Mouse (Mus musculus) liver, adult (tissue): ENCODE results near the gene Tnc.

Experiments
- GATA4 ChIP-seq: IDR thresholded peaks from 2 replicates; pipeline ENCODE4 v1.6.1; 2014; ENCODE audit warnings: mild to moderate bottlenecking, low read length; ENCODE audit not compliant: insufficient replicate concordance

The Tnc gene

GRCm38 (mm10) chr4:64043893-64044292 lies 2.9 kb downstream of the Tnc start:
- no peak for TF ChIP-seq GATA4

DNA sequence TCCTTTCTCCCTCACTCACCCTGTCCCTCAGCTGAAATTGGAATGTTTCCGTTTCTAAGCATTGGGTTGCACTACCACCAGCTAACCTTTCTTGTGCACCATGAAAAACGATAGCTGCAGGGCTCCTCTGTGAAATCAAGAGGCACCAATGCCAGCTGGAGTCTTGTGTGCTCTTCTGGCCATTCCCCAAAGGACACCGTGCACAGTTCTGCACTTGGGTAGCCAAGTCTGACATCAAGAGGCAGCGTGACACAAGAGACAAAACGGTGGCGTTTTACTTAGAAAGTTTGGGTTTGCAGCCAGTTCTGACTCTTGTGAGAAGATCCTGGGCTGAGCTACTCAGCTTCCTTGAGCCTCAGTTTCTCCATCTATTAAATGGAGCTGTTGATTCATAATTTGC lies 3.4 kb downstream of the Tnc start:
- no peak for TF ChIP-seq GATA4

DNA sequence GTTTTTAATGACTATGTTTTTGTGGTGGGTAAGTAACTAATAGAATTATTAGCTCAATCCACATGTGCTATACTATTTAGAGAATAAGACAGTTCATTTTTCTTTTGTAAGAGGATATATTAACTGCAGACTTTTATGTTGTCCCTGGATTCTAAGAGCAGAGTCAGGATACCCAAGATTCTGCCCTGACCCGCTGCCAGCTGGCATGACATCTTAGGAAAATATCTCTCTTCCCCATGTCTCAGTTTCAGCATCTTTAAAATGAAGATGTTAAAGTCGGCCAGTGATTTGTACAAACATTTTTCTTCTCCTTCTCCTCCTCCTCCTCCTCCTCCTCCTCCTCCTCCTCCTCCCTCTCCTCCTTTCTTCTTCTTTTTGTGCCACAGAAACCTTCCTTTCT lies 7.7 kb downstream of the Tnc start:
- TF ChIP-seq GATA4, result no peak

DNA sequence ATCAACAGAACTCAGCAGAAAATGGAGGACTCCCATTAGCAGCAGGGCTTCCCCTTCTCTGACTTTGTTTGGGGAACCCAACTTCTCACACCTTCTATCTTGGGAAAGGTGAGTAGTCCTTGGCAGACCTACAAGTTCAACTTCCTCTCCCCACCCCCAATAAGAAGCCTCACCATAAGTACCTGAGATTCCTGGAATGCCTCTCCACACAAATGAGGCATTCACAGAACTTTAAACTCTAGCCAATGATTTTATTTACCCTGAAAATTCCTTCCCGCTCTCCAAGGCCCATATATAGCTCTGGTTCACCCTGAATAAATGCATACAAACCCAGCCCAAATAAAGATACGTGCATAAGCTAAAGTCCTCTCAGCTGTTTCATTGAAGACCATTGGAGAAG lies 9.3 kb downstream of the Tnc start:
- TF ChIP-seq GATA4, result no peak

GRCm38 (mm10) chr4:64034724-64035123 lies 12.1 kb downstream of the Tnc start:
- no peak for TF ChIP-seq GATA4

- TF ChIP-seq GATA4, result no peak
Measured at GRCm38 (mm10) chr4:64033191-64033590, 13.6 kb downstream of the Tnc start.

DNA sequence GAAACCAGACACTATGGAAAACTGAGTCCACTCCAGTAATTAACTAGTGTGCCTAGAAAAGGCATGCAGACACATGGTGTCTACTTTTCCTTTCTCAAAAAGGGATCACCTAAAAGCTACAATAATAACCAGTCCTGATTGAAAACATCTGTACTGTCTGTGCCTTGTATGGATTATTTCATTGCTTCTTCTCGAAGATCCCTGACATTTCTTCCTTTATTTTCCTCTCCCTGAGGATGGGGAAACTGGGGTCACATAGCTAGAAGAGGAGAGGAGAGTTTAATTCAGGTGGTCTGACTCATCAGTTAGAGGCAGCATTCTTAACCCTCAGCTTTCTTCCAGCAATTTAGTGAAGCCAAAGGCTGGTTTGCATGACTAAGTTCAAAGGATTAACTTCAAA lies 17.3 kb downstream of the Tnc start:
- no peak for TF ChIP-seq GATA4

DNA sequence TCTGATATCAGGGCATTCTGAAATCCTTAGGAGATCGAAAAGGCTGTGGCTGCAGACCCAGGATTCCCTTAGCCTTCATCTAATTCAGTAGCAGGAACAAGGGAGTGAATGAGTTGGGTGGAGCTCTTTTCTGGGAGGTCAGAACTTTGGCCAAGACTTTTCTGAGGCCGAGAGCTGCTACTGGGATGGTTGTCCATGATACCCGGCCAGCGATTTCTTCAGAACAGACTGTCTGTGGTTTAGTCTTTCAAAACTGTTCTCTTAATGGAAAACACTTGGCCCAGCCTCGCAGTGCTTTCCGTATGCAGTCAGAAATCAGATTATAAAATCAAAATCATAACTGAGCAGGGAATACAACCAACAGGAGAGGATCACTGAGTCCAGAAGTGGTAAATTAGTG lies 21.2 kb downstream of the Tnc start:
- no peak for TF ChIP-seq GATA4

- no peak for TF ChIP-seq GATA4
Measured at GRCm38 (mm10) chr4:64024041-64024779, 22.6 kb downstream of the Tnc start.

GRCm38 (mm10) chr4:64020930-64021589 lies 25.8 kb downstream of the Tnc start:
- no peak for TF ChIP-seq GATA4

GRCm38 (mm10) chr4:64020151-64020550 lies 26.7 kb downstream of the Tnc start:
- TF ChIP-seq GATA4, result no peak

DNA sequence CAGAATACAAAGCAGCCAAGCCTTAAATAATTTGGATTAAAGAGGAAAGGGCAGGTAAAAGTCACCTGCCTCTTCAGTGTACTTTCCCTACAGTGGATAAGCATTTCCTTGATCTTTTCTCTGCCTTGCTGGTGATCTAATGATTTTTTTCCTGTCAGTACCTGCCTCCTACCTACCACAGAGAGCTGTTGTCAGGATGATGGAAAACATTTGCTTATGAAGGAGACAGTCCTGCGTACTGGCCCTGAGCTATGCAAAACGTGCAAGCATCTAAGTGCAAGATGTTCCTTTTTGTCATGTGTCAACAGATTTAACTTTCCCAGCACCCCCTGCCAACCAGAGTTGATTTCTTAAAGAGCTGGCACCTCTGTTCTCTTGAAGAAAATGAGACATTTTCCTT lies 35.5 kb downstream of the Tnc start:
- TF ChIP-seq GATA4, result no peak

DNA sequence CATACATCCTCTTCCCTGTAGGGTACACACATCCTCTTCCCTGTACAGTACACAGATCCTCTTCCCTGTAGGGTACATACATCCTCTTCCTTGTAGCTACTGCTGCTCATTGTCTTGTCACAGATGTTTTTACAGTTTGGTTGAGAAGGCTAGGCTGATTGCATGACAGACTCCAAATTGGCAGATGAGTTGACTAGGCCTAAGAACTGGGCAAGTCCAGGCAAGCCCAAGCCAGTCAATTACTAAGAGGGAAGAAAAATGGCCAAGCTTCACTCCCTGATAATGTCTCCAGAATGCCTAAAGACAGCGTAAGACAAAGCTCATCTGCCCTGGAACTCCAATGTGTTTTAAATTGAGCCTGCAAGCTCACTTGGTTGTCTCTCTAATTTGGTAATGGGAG lies 36.9 kb downstream of the Tnc start:
- no peak for TF ChIP-seq GATA4

DNA sequence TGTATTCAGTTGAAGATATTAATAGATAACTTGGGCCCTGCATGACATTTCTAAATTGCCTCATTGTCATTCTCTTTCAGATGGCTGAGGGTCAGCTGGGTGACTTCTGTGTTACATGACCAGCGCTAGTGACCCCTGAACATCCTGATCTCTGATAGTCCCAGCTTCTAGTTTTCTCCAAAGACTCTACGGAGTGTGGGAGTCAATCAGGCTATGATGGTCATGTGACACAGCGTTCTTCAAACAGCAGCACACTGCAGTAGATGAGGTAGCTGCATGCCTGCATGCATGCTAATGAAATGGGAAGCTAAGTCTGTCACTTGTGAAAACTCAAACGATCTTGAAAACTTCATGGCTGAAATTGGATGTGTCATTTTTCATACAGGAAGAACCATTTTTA lies 41.6 kb downstream of the Tnc start:
- TF ChIP-seq GATA4, result no peak

DNA sequence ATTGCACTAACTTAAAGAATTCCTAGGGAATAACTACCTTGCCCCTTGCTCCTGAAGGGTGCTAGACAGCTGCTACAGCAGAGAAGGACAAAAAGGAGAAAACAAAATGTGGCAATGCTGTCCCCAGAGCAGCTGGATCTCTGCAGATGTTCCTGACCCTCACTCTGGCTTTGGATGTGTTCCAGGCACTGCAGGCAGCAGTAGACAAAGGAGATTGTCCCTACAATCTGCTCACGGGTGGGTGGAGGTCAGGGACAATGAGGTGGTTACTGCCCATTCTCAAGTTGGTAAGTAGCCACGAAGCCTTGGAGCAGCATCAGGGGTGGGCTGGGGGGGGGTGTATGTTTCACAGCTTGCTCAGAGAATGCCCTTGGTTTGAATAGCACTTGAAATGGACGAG lies 43.1 kb downstream of the Tnc start:
- no peak for TF ChIP-seq GATA4

DNA sequence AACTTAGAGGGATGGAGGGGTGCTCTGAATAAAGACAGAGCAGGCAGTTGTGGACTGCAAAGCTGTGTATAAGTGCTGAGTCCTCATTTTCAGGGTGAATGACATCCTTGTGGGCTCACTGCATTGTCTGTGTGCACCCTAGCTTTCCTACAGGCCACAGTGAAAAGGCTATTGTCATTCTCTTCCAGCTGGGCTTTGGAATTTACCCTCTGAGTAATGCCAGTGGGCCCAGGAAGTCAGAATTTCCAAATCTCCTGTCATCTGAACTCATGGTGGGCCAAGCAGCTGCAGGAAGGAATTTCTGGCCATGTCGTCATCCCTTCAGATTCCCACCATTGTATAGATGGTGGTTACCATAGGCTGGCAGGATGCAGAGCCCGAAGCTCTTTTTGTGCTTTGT lies 44.6 kb downstream of the Tnc start:
- no peak for TF ChIP-seq GATA4

GRCm38 (mm10) chr4:64000788-64001187 lies 46.0 kb downstream of the Tnc start:
- no peak for TF ChIP-seq GATA4
